Mouse (Mus musculus) heart, postnatal 10 days (tissue): ENCODE measurements at regions not wholly inside any gene's neighbourhood (a gene's known extent, or its start where the extent isn't known, plus 50 kb on each side); places are given as distances from the start of the nearest gene placed in this dataset.

Experiments used
- DNase-seq, 2 experiments: peaks; one replicate each; pipeline ENCODE4 v3.0.0; 2021
- intact Hi-C: fragments of 180-260 bp; cut with DNase I; formaldehyde crosslinking; loops from one replicate; pipeline ENCODE4 v1.15.1; 2025

DNA sequence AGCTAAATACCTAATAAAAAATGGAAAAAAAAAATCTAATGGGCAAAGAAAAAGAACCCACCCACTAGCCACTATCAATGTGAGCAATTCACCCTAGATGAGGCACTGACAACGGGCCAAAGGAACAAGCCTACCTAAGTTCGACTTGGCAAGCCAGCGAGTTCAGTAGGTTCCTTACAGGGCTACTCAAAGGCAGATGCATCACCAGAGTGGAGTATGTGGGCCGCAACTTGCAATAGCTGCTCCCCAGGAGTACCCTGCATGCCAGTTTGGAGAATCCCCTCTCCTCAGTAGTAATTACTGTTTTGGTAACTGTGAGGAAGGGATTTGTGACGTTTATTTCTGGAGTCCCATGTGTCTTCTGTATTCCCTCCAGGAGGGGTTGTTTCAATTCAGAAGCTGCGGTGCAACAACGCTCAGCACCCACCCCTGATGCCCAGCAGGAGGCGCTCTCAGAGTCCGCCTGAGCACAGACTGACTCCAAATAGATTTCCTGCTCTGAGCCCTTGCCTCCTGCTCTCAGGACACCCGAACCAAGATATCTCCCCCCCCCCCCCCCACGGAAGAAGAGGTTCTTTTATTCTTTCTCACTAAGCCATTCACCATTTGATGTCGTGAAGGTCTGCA lies 157.3 kb upstream of the Zfp618 start:
- intact Hi-C loops: no loop called here

DNA sequence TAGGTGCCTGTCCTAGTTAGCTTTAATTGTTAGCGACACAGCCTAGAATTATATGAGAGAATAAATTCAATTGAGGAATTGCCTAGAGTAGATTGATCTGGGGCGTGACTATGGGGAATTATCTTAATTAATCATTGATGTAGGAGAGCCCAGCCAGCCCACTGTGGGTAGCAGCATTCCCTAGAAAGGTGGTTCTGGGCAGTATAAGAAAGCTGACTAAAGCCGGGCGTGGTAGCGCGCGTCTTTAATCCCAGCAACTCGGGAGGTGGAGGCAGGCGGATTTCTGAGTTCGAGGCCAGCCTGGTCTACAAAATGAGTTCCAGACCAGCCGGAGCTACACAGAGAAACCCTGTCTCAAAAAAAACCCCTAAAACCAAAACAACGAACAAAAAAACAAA lies 156.8 kb upstream of the Zfp618 start:
- DNase-seq: no peak
- intact Hi-C loops: no loop called here

More for the DNA sequence above, 157.3 kb upstream of the Zfp618 start:
- DNase-seq: no peak

DNA sequence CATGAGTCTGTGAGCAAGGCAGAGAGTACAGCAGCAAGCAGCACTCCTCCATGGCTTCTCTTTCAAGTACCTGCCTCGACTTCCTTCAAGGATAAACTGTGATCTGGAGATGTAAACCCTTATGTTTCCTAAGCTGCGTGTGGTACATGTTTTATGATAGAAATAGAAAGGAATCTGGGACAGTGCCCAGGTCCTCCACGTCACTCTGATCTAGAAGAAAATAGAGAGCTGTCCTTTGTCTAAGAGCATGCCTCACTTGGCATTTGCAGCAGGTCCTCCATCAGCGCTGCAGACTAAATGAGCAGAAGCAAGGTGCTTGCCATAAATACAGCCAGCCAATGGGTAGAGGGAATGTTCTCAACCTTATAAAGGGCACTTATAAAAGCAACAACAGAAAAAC lies 156.3 kb upstream of the Zfp618 start:
- intact Hi-C loops: no loop called here
- DNase-seq: peak in 1 of 2 experiments; percentile 23

DNA sequence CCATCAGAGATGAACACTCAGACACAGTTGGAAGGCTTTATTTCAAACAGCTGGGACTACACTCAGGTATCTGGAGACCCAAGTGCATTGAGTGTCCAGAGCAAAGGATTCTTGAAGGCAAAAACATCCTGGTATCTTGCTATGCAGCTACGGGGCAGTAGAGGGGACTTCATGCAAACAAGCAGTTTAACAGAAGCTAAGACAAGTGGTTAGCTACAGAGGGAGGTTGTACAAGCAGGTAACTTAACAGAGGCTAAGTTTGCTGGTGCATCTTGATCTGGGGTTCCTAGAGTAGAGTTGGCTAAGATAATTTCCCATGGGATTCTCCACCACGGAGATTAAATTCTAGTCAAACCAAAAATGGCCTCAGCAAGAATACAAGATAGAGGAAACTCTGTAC lies 145.5 kb upstream of the Zfp618 start:
- intact Hi-C loops: loop anchor here (5.0 kb wide), 1 partner anchor 57 kb away; no protein-coding TSS in a partner anchor
- DNase-seq: no peak

DNA sequence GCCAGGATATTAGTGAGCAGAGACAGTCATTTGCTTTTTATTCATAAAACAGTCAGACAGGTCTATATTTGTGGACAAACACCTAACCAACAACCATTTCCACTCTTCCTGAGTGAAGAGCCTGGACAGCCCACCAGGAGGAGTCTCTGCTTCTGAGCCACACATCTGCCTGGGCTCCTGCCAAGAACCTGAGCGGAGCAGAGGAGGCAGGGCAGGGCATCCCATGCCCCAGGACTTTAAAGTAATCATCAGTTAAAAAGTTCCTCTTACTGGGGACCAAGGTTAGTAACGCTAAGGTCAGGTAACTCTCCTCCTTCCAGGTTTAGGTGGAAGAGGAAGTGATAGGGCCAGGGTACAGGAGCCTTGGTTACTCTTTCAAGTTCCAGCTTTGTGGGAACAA lies 144.1 kb upstream of the Zfp618 start:
- no peak for DNase-seq
- intact Hi-C loops: loop anchor here (1.0 to 5.0 kb wide), 2 partner anchors 56 to 298 kb away; no protein-coding TSS in a partner anchor

DNA sequence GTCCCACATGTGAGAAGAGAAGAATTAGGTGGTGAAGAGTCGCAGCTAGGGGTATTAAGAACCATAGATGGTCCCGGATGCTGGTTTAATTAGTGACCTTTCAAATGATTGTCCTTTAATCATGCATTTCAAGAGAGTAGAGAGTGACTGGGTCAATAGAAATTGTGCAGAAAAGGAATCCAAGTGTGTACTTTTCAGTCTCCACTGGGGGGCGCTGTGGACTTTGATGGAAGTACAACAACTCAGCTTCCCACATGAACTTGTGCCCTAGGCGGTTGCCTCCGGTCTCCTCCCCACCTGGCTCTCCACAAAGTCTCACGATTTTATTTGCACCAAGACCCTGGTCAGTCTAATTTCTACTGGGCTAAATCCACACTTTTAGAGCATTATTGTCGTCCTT lies 142.8 kb upstream of the Zfp618 start:
- peak; percentile 61 to 86 for DNase-seq
- intact Hi-C loops: loop anchor here (5.0 kb wide), 1 partner anchor 55 kb away; no protein-coding TSS in a partner anchor

DNA sequence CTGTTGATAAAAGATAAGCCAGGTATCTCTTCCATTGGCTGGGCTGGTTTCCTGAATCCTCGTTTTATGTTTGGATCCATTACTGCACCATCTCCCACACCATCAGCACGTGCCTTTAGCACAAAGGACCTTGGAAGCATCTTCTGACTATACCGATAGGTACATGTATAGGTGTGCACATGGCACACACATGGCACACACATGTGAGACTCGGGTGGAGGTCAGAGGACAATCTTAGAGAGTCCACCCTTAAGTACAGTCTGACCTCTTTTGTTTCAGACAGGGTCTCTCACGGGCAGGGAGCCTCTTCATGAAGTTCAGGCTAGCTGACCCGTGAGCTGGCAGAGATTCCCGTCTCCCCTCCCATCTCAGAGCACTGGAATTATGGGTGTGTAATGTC lies 142.3 kb upstream of the Zfp618 start:
- no peak for DNase-seq
- intact Hi-C loops: loop anchor here (5.0 kb wide), 1 partner anchor 54 kb away; no protein-coding TSS in a partner anchor

DNA sequence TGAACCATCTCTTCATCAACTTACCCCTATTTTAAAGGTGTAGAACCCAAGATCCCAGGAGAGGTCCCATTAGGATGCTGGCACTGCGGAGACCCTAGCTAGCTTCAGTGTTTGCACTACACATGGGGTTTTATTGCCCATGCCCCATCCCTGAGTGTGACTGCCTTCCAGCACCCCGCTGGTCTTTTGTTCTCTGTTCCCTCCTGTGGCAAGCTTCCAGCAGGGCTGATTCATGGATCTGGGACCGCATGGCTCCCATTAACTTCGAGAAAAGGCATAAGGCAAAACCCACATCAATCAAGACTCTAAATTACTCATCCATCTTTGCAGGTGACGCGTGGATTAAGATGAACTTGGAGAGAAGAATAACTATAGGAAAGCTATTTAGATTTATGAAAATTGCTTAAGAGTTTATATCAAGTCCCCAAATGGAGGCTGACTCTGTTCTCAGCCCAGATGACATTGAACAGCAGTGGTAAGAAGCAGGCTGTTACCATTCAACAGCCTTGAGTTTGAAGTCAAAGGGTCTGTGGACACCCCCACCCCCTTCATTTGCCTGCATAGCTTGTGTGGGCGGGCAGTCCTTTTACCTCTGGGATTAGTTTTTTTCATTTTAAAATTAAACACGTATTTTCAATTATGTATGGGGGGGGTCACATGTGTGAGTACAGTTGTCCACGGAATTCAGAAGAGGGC lies 141.7 kb upstream of the Zfp618 start:
- intact Hi-C loops: loop anchor here (5.0 kb wide), 1 partner anchor 54 kb away; no protein-coding TSS in a partner anchor
- peak in 1 of 2 experiments; percentile 4 for DNase-seq

DNA sequence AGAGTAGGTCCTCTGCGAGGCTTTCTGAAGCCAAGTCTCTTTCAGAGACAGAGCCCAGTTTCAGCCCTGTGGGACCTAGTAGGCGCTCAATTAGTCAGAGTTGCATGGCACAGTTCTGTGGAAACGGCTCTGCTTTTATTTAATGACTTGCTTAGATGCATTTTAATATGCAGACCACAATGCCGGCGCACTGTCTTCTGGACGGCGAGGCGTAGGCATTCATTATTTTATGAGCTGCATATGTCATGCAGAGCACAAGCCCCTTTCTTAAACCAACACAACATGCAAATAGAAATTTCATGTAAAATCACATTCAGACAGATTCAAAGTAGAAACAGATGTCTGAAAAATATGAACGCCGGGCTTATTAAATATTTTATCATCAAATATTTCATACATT lies 140.8 kb upstream of the Zfp618 start:
- intact Hi-C loops: loop anchor here (5.0 kb wide), 1 partner anchor 53 kb away; no protein-coding TSS in a partner anchor
- DNase-seq: no peak

DNA sequence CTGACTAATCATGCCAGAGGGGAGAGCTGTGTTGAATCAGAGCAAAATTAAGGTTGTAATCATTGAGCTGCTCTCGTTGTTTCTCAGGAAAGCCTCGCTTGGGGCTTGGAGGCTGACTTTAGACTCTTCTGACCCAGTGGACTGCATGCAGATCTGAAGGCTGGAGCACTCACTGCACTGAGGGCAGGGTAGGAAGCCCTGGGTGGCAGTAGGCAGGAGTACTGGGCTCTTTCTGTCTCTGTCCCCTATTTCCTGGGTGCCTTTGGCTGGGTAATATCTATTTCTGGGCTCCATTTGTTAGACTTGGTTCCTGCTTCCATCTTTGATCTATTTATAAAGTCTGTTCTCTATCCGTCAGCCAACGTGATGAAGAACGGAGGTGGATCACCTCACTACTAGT lies 140.1 kb upstream of the Zfp618 start:
- DNase-seq: no peak
- intact Hi-C loops: no loop called here

DNA sequence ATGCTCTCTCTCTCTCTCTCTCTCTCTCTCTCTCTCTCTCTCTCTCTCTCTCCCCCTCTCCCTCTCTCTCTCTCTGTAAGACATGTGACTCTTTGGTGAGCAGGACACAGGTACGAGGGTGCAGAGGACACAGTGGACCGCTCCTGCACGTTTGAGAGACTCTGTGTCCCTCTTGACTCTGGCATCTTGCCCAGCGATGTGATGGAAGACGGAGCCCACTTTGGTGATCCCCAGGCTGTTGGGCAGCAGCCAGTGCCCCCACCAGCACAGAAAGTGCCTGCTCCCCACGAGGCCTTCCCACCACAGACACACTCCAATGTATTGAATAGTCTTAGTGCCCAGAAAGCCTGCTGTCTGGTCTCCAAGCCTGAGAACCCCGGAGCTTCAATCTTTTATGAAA lies 136.4 kb upstream of the Zfp618 start:
- intact Hi-C loops: no loop called here
- DNase-seq: no peak

DNA sequence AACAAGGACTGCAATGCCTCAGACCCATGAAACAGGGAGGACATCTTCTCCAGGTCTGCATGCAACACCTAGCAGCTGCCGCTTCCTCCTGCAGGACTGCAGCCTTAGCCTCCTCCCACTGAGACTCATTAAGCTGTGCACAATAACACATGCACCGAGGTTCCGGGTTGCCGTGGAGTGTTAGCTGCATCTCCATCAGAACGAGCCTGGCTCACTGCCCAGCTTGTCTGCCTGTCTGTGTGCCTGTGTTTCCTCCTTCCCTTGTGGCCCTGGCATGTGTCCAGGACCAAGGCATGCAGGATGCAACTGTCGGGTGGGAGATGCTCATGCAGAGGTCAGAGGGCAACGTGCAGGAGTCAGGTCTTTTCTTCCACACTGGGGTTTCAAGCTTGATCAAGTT lies 131.4 kb upstream of the Zfp618 start:
- intact Hi-C loops: no loop called here
- peak; percentile 33 to 45 for DNase-seq

DNA sequence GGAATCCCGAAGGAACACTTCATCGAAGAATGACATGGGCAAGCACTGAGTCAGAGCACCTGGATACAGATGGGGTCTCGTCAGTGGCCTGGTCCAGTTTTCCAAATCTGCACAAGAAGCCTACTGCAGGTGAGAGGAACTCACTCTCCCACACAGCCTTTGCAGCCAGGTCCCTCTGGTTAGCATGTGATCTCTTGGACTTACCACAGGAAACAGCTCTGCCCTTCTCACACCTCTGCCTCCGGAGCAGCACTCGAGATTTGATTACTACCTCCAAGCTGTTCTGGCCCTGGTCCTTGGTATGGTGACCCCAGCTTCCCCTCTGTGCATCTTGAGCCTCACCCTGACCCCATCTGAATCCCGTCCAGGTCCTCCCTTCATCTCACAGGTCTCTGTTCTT lies 128.5 kb upstream of the Zfp618 start:
- no peak for DNase-seq
- intact Hi-C loops: no loop called here

DNA sequence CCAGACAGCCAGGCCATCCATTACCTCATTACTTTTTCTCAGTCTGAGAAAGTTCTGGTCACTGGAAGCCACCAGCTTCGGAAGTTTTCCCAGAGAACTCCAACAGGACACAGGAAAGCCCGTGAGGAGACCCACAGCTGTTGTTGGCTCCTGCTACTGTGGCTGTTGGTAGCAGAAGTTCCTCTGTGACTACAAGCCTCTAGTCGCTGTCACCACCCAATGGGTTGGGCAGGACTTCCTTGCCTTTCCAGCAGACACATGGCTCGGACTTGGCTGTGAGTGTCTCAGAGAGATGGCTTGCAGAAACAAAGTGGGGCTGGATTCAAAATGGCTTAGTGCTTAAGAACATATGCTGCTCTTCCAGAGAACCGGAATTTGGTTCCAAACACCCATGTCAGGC lies 114.8 kb upstream of the Zfp618 start:
- DNase-seq: peak; percentile 50 to 58
- intact Hi-C loops: no loop called here

DNA sequence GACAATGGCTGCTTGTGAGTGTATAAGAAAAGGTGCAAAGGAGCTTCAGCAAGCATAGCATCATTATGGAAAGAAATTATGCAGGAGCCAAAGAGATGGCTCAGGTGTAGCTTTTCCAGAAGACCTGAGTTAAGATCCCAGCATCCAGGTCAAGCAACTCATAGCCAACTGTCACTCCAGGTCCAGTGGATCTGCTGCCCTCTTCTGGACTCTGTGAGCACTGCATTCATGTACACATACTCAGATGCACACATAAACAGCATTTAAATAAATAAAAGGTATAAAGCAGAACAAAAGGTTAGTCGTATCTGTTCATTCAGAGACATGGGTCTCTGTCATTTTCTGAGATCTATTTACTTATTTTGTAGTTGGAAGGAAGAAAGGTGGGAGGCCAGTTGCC lies 112.0 kb upstream of the Zfp618 start:
- no peak for DNase-seq
- intact Hi-C loops: no loop called here

DNA sequence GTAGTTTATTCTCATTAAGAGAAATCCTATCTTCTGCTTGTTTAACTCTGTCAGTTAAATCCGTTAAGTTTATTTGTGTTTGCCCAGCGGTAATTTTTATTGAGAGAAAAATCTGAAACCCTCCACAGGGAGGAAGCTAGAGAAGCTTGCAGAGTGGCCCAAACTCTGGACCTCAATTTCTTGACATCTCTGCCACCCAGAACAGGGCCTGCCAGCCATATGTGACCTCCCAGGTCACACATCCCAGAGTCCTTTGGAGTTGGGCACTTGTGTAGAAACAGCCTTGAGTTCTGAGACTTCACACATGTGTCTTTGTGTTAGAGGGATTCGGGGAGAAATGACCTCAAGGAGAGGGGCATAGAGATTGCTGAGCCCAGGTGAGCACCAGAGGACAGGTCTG lies 109.0 kb upstream of the Zfp618 start:
- intact Hi-C loops: no loop called here
- DNase-seq: no peak

DNA sequence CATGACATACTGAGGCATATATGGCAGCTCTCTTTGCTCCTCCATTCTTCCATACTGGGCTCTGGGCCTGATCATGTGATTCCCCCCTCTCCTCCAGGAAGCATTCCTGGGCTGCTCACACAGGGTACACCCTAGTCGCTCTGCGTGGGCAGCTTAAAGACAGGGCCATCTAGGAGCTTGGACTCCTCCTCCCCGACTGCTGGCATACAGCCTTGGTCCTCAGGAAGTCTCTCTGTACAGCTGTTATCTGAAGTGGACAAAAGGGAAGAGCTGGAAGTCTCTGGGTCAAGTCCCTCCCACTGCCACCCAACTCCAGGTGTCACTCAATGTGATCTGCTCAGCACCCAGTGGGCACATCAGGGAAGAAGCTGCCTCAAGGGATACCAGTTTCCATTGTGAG lies 102.6 kb upstream of the Zfp618 start:
- intact Hi-C loops: no loop called here
- DNase-seq: no peak

DNA sequence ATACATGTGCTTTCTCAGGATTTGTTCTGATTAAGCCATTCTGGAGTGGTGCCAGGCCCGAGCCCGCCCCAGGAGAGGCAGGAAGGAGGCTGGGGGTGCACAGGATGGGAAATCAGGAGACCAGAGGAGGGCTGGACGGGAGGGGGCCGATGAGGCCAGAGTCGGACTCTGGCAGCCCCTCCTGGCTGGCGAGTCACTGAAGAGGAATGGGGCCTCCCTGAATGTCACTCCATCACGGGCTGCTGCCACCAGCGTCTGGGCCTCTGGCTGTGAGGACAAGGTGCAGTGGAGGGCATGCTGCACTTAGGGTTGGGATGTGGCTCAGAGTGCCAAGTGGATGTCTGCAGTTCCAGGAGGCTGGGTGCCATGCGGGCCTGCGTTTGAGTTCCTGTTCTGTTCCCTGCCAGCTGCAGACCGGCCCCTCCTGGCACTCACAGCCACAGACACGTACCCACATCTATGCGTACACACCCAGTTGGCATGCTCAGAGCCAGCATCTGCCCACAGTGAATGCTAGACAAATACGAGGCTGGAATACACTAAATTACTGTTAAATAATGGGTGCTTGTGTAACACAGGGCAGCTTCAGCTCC lies 94.9 kb upstream of the Zfp618 start:
- intact Hi-C loops: no loop called here
- DNase-seq: peak; percentile 59 to 67

DNA sequence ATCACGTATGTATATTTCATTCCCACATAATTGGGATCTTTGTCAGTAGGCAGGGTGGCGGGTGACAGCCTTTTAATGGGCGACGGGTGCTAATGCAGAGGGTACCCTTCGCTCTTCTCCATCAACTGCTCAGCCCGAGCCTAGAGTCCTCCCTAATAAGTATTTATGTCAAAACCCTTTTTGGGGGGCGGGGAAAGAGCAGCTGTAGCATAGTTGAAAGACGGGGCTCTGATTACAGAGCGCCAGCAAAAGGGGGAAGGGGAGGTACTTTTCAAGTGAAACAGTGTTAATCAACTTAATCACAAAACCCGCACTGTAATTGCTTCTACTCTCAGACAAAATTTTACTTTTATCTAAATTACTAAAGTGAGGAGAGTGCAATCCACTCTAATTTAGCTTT lies 92.8 kb upstream of the Zfp618 start:
- intact Hi-C loops: no loop called here
- DNase-seq: no peak

DNA sequence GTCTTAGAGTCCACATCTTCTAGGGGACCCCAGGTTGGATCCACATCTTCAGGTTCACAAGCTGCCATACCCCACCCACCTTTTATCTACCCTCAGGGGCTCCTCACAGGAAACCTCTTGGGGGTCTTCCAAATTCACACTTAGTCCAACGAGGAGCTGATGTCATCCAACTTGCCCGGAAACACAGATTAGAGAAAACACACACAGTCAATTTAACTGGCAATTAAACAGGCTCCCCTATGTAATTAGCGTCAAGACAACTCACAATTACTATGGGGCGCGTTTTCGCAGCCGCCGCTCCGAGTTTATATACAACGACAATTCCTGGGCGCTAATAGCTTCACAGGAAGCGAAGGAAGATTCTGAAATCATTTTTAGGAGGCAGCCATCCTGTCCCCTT lies 91.4 kb upstream of the Zfp618 start:
- DNase-seq: no peak
- intact Hi-C loops: no loop called here

DNA sequence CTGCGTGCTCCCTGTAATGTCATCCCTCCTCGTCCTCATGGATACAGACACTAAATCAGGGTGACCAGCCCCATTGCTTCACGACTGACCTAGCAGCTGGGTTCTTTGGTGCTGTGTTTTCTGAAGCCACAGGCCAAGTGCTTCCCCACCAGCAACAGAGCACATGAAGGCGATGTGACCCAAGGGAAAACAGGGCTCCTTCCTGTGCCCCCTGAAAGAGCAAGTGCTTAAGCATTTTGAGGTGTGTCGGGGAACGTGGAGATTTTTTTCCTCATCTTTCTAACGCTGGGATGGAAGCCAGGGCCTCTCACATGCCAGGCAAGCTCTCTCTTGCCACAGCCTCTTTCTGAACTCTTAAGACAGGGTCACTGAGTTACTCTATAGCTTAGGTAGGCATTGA lies 87.3 kb upstream of the Zfp618 start:
- intact Hi-C loops: loop anchor here (5.0 kb wide), 1 partner anchor 56 kb away; no protein-coding TSS in a partner anchor
- DNase-seq: no peak

DNA sequence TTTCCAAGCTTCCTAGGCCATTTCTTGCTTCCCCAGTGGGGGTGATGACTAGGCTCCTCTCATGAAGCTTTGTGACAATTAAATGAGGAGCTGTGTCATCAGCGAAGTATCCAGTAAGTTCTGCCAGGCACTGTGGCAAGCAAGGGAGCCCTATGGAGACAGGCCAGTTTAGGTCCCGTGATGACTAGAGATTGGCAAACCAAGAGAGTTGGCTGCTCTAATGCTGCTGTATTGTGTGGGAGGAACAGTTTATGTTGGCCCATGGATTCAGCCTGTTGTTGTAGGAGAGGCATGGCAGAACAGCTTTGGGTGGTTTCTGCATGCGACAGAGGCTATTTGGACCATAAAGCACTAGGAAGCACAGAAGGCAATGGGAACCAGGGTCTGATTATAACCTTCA lies 86.4 kb upstream of the Zfp618 start:
- intact Hi-C loops: loop anchor here (5.0 kb wide), 1 partner anchor 57 kb away; no protein-coding TSS in a partner anchor
- DNase-seq: peak; percentile 77 to 81
